11 mouse cellular contexts compared by ENCODE assay signal in genomic region chr10:96628100-96628912, GRCm38 (mm10). TPM values are rescaled to one million over a fixed set of nuclear protein-coding genes. Genes with fewer than 3 reads are reported as not detected.
DNase-seq lines count a peak whose midpoint lies in the region; ATAC-seq and TF ChIP-seq lines count a peak whose summit lies in the region.
"Had no signal": no experiment of that assay in that cellular context is flagged by ENCODE, and none has a peak within 500 bp of the region (broad histone marks: within the 10 kb centered on the region; RNA-seq: fewer than 3 reads in every experiment).

No protein-coding gene starts in this region.

- no peak for TF ChIP-seq CTCF in C2C12 (IDR thresholded peaks at IDR 0.05; ENCODE audit: control insufficient read depth, insufficient read depth, insufficient read length)
- TF ChIP-seq CTCF in liver, postnatal 0 days (IDR thresholded peaks at IDR 0.05; ENCODE audit: low read depth), result no peak

- no peak for TF ChIP-seq EP300 in liver, postnatal 0 days (IDR thresholded peaks at IDR 0.05; ENCODE audit: low read depth)

- no peak for DNase-seq in cerebellum, postnatal 4 days (ENCODE audit: low spot score in 2 of 2)
- peak; percentile 75 for DNase-seq in brain, adult 2 months (ENCODE audit: low read depth, low spot score)
- DNase-seq in heart, postnatal 25 days (ENCODE audit: low spot score), result no peak
- DNase-seq in heart, postnatal 36 days, result no peak
- DNase-seq in liver, postnatal 0 days, result no peak
- DNase-seq: gastrocnemius, postnatal 36 days had no signal

- H3K9me3 ChIP-seq in liver, postnatal 0 days (ENCODE audit: low read length), result no peaks in the 10 kb centered on the region
- H3K9me3 ChIP-seq: lung, embryonic 15.5 days; neural tube, embryonic 12.5 days had no signal

- H3K79me2 ChIP-seq in C2C12 (ENCODE audit: control insufficient read depth, insufficient read depth), result peaks cover 91% of the 10 kb centered on the region

- H3K79me3 ChIP-seq in C2C12 (ENCODE audit: low read depth), result peaks cover 60% of the 10 kb centered on the region

- H3ac ChIP-seq in C2C12 (ENCODE audit: control insufficient read depth, insufficient read length, low read depth), result peak overlapping the region; percentile 13

- no peak overlapping the region for H3K4me2 ChIP-seq in liver, postnatal 0 days (ENCODE audit: low read depth, low read length)
- H3K4me2 ChIP-seq: lung, embryonic 15.5 days; neural tube, embryonic 12.5 days had no signal

- H3K9ac ChIP-seq in liver, postnatal 0 days (replicated peaks), result no peak overlapping the region
- H3K9ac ChIP-seq: lung, embryonic 15.5 days; neural tube, embryonic 12.5 days had no signal

- intact Hi-C loops in heart, postnatal 25 days (cut with DNase I), result no loop called here
- intact Hi-C loops in heart, postnatal 36 days (cut with DNase I), result no loop called here

- no peak overlapping the region for H3K4me3 ChIP-seq in C2C12 (ENCODE audit: insufficient read depth, poor library complexity, severe bottlenecking)
- H3K4me3 ChIP-seq in liver, postnatal 0 days (ENCODE audit: low read depth, low read length), result no peak overlapping the region
- H3K4me3 ChIP-seq: lung, embryonic 15.5 days; neural tube, embryonic 12.5 days had no signal

- peaks cover 16% of the 10 kb centered on the region for H3K4me1 ChIP-seq in liver, postnatal 0 days (ENCODE audit: insufficient read depth)

- no peak overlapping the region for H3K27ac ChIP-seq in liver, postnatal 0 days (ENCODE audit: low read depth)
- H3K27ac ChIP-seq: lung, embryonic 15.5 days; neural tube, embryonic 12.5 days had no signal

- peaks cover 55% of the 10 kb centered on the region for H3K36me3 ChIP-seq in C2C12 (ENCODE audit: control insufficient read depth, insufficient read depth)
- peaks cover 14% of the 10 kb centered on the region for H3K36me3 ChIP-seq in liver, postnatal 0 days (replicated peaks; ENCODE audit: insufficient read depth, low read length)

- no peaks in the 10 kb centered on the region for H3K27me3 ChIP-seq in C2C12 (ENCODE audit: control insufficient read depth, insufficient read depth, insufficient read length)
- H3K27me3 ChIP-seq in liver, postnatal 0 days (ENCODE audit: insufficient read depth, low read length), result no peaks in the 10 kb centered on the region
- H3K27me3 ChIP-seq: lung, embryonic 15.5 days; neural tube, embryonic 12.5 days had no signal

- ATAC-seq in cerebellum, adult (ENCODE audit: insufficient number of reproducible peaks, low FRiP score, low TSS enrichment), result peak; percentile 32; the same call in 1 of the 2 replicates
- ATAC-seq in inflammation-experienced regulatory T-cells, adult 6 months, result peak; percentile 47
- no peak for ATAC-seq in liver, postnatal 0 days

- 83% methylated on average over 16 of the region's 16 CpGs for WGBS in liver, postnatal 0 days (ENCODE audit: insufficient replicate concordance)

TF ChIP-seq in C2C12, 6 proteins besides CTCF, POLR2A, EP300 and RAD21:
- TF ChIP-seq USF1 (IDR thresholded peaks at IDR 0.05; ENCODE audit: low read depth) (peak; percentile 41), MYOG (IDR thresholded peaks at IDR 0.05; ENCODE audit: control insufficient read depth, extremely low read depth, insufficient read length) (no peak), MYOD1 (IDR thresholded peaks at IDR 0.05; ENCODE audit: control insufficient read depth, insufficient read length, low read depth) (peak; percentile 67), CEBPB (IDR thresholded peaks at IDR 0.05; ENCODE audit: low read depth) (peak; percentile 65), FOSL1 (IDR thresholded peaks at IDR 0.05; ENCODE audit: insufficient read depth, low read length, poor library complexity, severe bottlenecking) (peak; percentile 99), MAX (IDR thresholded peaks at IDR 0.05) (peak; percentile 82)

RNA-seq across cellular contexts. Expression of gene Btg1, which starts 11.5 kb away (rescaled TPM):
- polyA plus RNA-seq in C2C12 (2012; fragmentation: generic; extraction: Trizol), result 31.7 TPM
- polyA plus RNA-seq in inflammation-experienced regulatory T-cells, adult 6 months (2017; shearing (Covaris generic)), result 100 to 1,000 TPM; 133 to 334 (median 288) TPM
- total RNA-seq in heart, postnatal 25 days (2021), result 10 to 100 TPM; 44.9 to 52.5 TPM
- total RNA-seq in heart, postnatal 36 days (2021), result 10 to 100 TPM; 45.9 to 54.3 TPM
- polyA plus RNA-seq in liver, postnatal 0 days (2015; fragmentation: Nextera tagmentation; extraction: Ambion mirVana), result 30.4 and 37.3 TPM in 2 replicates
